Mouse (Mus musculus): Measurements from ENCODE around the gene Iqub.

Iqub gene

DNA sequence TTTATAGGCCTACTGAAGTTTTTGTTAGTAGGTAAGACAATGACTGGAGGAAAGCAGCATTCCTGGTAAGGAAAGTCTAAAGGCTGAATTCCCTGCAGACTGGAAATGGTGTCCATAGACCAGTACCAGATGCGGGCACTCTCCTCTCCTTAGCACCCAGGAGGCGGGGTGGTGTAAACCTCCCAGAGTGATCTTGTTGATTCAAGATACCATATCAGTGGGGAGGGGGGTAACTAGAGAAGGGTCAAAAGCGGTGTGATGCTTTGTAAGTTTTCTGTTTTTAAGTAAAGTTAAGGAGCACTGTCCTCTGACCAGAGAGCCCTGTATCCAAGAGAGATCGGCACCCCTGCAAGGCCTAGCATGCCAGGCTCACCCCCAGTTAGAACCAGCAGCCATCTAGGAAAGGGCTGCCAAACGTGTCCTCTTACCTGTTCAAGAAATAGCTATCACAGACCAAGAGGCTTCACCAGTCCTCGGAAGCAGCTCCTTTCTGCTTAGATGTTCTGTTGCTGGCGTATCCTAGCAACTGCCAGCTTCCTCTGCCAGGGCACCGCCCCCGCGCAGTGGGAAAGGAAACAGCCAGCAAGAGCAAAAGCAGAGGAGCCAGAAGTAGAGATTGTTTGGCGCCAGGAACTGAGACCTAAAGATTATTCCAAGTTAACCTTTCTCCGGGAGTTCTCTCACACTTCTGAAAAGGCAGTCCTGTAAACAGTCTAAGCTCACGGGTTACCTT, at the start of gene Iqub:
Gene Iqub, minus strand, starts transcription at position 516 of the 733 bp plus-strand sequence.
- DNase-seq: peak; percentile 48 to 70

DNA sequence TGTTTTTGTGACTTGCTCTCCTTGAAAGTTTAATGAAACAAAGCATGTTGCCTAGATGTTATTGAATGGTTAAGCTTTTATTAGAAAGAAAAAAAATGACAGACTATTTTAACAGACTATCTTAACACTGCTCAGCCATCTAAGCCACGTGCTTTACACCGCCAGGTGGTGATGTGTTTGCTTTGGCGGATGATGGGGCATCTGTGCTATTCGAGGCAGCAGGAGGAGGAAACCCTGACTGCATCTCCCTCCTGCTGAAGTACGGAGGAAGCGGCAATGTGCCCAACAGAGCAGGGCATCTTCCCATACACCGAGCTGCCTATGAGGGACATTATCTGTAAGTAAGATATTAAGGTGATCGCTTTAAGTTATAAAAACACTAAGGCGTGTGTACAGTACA, 49.2 kb upstream of the Iqub start:
- DNase-seq: no peak

DNA sequence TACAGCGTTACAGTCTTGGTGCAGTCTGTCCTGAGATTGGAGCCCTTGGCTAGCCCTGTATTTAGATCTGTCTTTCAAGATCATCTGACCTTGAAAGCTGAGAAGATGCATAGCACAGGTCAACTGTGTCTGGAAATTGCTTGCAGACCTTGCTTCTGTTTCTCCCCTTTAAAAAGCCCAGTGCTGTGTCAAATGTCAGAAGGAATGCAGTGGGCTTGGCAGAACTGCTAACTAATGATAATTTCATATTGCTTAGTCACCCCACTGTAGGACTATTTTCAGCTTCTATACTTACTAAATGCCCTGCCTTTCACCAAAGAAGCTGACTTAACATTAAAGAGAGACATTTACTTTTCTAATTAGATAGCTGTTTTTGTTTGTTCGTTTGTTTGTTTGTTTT, 40.6 kb upstream of the Iqub start:
- DNase-seq: no peak

DNA sequence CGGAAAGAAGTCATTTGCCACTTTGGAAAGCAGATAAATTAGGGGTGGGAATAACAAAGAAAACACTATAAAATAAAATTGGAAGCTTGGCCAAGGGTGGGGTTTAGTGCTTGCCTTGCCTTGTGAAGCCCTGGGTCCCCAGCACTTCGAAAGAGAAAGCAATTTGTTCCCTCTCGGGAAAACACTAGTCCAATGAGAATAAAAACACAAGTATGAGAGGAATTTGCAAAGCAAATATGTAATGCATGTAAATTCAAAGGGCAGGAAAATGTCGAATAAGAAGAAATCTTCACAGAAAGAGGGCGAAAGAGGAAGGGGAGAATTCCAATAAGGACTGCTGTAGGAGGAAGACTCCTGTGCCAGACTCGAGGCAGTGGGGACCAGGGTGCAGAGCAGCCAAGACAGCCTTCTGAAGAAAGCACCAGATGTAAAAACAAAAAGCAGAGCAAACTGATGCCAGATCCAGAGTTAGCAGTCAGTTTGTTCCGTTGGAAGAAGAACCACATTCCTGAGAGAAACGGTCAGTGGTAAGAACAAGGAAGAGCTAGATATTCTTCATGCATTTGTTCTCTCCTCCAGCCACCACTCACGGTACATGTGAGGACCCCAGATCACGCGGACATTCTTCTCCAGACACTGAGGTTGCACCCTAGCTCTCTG, 39.7 kb upstream of the Iqub start:
- no peak for DNase-seq

DNA sequence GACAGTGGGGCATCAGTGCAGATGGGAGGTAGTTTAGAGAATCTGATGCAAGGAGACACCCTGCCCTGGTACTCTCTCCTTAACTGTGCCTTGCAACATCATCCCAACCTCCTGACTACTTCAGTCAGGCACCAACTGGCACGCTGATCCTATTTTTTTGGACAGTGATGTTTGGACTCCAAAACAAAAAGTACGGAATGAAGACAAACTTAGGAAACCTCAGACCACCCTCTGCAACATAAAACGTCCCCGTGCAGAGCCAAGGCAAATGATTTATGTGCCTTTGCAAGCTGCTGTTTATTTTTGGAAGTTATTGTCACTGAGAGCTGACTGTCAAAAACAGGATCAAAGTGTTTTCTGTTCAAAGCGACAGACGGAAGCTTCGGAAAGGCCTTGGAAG, 37.2 kb upstream of the Iqub start:
- no peak for DNase-seq

DNA sequence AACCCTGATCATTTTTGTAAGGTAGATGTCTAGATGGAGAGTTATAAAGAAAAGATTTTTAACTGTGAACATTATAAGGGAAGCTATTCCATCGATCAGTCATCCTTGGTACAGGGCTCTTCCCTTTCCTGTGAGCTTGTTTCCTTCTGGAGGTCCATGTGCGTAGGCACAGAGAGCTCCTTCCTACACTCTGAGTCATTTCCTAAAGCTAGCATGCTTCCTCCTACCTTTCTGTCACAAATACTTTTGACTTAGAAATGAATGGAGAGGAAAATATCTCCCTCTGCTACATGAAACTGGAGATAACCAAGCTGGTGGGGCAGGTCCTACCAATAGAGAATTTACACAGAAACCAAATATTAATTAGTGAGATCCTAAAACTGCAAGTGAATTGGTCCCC, 34.9 kb upstream of the Iqub start:
- no peak for DNase-seq

DNA sequence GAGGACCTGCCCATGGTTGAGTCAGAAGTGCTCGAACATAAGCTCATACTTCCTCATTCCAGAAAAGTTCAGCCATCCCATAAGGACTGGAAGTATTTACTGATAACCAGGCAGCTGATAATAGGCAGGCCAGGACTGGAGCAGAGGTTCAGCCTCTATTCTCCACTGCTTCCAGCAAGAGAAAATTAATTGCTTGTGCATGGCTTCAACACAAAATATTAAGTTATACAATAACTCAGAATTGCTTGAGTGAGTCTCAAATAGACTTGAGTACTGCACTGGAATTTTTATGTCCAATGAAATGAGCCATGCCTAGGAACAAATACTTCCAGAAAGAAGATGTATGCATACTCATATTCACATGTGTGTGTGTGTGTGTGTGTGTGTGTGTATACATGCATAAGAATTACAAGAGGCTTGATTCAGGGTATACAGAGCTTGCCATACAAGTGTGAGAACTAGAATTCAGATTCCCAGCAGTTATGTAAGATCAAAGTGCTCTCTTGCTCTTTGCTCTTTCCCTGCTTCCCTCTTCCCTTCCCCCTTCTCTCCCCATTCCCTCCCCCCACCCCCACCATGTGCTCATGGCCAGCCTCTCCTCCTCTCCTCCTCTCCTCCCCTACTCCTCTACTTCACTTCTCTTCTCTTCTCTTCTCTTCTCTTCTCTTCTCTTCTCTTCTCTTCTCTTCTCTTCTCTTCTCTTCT, 32.0 kb upstream of the Iqub start:
- no peak for DNase-seq

DNA sequence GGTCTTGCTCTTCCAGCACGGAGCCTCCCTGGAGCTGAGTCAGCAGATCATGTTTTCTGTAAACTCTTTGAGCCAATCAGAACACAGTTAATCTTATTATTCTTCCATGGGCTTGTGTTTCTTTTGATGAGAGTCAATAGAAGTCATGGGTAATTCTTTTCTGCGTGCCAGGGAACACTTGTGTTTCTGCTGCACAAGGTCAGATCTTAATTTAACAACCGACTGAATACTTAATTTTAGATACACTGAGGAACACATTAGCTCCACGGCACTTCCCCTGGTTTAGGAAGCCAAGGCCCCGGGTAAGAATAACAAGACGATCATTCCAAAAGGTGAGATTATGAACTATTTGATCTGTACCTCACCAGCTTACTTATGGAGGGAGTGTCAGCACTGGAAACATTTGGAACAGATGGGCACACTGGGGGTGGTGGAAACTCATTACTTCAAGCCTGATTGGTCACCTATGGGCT, 28.3 kb upstream of the Iqub start:
- no peak for DNase-seq

DNA sequence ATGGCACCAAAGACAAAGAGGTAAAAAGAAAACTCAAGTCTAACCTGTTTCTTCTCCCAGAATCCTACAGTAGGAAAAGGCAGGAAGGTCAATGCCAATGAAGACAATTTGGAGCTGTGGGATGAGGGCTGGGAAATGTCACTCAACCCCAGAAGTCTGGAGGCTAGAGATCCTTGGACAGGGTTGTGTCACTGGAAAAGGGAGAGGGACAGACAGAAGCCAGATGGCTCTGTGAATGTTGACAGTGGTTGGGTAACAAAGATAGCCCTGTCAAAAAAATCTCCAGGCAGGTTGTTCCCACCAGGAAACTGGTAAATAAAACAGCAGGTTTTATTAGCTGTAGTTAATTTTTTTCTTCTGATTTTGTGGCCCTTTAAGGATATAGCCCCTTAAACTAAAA, 27.5 kb upstream of the Iqub start:
- DNase-seq: peak in 1 of 2 experiments; percentile 19

DNA sequence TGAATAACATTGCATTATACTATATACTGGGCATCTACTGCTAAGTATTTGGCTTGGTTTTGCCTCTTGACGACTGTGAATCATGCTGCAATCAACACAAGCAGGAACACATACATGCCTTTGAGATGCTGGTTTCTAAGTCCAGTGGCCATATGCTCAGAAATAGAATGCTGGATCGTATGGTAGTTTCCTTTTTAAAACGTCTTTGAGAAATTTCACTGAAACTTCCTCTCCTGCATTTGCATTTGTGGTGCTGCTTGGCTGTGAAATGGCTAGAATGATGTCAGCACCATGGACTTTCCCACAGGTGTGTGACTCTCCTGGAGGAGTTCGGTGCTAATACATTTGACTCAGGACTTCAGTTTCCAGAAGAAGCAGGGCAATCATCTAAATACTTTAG, 25.2 kb upstream of the Iqub start:
- DNase-seq: no peak

DNA sequence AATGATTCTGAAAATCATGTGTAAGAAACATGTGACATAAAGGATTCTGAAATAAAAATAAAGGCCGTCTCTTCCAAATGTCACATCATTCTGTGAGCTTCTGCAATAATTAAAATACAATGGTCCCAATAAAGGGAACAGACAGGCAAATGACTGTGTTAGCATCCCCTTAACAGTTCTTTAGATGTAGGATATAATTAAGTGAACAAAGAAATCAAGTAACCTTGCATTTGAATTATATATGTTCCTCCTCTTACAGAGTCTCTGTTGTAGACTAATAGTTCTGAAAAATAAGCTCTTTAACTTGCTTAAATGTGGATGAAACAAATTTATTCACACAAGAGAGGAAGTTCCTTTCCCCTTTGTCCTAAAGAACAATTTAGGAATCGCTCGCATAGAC, 23.6 kb upstream of the Iqub start:
- no peak for DNase-seq

DNA sequence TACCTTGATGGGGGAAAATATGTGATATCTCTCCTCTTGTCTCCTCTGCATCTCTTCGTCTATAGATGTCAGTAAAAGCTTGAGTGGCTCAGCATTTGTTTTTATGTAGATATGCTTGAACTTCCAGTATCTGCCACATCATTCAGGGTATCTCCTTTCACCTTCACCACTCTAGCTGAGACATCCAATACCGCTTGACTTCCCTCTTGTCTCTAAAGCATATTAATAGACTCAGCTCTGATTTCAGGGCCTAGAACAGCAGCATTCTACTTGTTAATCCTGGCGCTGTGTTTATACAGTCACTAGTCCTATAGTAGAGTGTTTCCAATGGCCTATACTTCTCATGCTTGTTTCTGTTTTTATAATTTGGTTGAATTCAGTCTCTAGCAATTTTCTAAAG, 17.9 kb upstream of the Iqub start:
- DNase-seq: no peak

DNA sequence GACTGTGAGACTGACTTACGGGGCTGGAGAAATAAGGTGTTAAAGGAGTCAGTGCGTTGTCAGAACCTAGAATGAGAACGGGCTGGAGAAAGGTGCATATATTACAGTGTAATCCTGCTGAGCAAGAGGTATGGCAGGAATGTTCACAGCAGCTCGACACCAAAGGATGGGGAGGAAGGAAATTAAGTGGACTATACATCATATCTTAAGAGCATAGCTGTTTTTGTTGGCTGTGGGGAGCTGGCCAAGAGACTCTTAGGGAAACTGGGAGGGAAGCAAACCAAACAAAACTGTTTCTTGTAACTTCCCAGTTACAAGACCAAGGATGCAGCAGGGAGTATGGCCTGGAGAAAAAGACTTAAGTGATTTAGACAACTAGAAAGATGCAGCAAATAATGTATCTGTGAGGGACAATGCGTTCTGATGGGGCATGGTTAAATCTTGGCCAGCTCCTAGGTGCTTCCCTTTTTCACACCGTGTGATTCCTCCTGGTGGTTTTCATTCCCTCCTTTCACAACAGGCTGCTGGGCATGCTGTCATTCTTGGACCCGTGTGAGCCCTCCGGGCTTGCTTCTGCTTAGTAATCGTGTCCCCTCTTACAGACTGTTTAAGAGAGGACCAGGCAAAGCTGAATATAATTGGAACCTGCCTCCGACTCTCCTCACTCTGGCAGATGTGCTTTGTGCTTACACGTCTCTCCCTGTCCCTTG, 16.0 kb upstream of the Iqub start:
- no peak for DNase-seq

DNA sequence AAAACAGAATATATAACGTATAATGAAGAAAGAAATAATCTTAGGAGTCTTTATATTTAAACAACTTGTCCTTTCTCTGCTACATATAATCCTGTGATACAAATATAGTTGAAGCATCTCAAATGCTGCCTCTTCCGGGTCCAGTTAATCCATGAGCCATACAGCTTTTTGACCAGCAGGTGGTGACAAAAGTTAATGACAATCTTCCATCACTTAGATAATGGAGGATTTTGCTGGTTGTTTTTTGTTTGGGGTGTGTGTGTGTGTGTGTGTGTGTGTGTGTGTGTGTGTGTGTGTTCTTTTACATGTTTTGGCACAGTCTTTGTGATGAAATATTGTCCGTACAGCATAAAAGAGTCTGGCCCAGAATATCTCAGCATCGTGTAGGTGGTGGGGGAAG, 15.3 kb upstream of the Iqub start:
- DNase-seq: peak in 1 of 2 experiments; percentile 56

DNA sequence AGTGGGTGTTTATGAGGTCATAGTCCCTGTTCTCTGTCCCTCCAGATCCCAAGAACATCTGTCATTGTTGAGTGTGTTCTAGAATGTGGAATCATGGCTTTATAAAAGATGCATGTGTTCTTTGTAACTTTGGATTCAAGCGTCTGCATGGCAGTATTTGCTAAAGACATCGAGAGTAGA, 13.1 kb upstream of the Iqub start, which contains the start of gene Asb15:
Gene Asb15, plus strand, starts transcription at position 81 of the 180 bp plus-strand sequence.
- DNase-seq: no peak

DNA sequence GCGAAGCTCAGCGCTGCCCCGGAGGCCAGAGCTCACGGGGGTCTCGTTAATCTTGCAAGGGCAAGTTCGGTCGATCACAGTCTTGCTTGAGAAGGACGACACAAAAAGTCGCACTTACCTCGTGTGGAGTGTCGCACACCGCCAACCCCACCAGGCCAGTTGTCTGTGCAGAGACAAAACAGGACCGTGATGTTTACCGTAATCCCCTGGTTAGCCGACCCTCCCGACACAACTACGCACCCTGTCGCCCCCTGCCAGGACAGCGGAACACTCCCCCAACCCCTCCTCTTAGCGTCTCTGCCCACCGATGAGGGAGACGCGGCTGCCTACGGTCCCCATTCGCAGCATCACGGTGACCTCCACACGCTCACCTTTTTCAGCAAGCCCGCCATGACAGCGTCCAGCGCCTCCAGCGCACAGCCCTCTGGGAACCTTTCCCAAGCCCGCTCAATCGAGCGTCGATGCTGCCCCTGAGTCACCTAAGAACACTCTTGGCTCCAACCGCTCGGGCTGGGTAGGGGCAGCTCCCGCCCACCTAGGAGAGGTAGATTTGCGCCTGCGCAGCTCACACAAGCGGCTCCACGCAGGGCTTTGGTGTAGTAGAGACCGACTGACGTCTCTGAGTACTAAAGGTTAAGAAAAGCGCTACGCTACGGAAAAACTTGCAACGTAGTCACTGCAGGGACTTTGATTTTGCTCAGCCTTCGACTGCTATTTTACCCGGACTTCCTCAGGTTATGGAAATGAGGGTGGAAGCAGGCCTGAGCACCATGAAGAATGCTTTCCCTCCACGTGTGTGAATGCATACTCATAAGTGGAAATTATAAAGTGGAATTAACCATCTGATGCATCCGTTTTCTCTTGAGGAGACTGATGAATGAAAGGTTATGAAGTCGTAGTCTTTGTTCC, 12.5 kb upstream of the Iqub start, which contains the start of gene Ndufa5:
Gene Ndufa5, minus strand, starts transcription at position 859 of the 909 bp plus-strand sequence.
- DNase-seq: peak; percentile 94 to 96

DNA sequence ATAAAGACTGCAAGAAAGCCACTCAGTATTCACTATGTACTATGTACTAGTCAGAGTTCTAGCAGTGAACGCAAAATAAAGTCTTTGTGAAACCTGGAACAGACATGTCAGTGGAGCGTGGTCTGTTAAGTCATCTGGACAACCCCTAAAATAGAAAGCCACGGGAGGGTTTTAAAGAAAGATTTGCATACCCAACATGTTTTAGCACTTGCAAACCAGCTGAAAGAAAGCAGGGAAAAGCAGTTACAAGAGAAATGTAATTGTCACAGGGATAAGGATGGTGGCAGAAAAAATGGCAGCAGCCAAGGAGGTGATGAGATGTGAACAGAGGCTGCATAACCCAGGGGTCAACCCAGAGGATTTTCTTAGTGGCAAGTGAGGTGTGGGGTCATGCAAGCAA, 10.8 kb upstream of the Iqub start:
- no peak for DNase-seq

DNA sequence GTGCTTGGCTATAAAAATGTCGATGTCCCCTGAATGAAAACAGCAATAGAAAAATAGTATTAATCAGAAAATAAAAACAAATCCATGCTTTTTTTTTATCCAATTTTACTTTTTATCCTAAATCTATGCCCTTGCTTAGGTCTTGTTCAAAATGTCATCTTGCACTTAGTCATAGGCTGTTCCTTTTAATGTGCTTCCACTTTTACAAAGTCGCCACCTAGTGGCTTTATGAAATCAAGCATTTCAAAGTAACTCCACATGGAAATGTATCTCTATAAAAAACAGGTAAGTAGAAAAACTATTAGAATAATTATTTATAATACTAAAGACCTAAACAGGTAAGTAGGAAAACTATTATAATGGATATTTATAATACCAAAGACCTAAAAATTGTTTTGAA, 1.3 kb upstream of the Iqub start:
- DNase-seq: no peak

DNA sequence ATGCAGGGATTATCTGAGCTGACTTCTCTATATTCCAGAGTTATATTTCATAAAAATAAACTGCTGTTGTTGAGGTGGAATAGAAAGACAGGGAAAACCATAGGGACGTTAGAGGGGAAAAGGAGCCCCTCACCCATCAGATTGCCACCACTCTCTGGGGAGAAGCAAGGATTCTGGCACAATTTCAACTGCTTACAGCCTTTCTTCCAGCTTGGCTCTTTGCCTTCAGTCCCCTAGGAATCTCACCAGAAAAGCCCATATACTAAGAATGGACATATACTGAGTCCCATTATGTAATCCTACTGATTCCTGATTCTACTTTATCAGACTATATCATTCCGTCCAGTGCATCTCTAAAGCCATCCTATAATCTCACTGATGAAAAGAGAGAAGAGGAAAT, 10.7 kb downstream of the Iqub start:
- no peak for DNase-seq

DNA sequence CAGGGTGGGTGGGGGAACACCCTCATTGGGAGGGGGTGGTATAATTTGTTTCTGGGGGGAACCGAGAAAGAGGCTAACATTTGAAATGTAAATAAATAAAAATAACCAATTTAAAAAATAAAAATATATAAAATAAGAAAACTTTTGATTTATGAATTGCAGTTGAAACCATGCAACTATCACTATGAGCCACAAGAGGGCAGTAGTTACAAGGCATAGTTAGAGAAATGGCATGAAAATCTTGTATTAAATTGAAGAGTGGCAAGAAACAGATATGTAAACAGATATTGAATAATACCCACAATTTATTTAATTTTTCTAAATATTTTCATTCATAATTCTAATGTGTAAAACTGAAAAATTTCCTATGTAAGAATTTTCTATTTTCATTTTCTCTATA, 24.5 kb downstream of the Iqub start:
- no peak for DNase-seq

DNA sequence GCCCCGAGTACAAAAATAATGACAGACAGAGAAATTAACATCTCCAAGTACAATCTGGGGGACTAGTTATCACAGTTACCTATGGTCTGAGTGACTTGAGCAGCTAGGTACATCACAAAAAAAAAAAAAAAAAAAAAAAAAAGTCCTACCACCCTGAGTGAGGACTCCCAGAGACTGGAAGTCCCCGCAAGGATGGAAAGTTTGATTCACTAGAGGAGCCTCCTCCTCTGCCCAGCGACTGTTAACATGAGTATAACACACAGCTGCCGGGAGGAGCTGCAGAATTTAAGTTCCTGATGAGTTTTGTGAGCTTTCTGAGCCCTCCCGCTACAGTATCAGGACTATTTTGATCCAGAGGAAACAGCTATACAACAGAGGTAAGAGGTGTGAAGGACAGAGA, 28.3 kb downstream of the Iqub start:
- DNase-seq: no peak

DNA sequence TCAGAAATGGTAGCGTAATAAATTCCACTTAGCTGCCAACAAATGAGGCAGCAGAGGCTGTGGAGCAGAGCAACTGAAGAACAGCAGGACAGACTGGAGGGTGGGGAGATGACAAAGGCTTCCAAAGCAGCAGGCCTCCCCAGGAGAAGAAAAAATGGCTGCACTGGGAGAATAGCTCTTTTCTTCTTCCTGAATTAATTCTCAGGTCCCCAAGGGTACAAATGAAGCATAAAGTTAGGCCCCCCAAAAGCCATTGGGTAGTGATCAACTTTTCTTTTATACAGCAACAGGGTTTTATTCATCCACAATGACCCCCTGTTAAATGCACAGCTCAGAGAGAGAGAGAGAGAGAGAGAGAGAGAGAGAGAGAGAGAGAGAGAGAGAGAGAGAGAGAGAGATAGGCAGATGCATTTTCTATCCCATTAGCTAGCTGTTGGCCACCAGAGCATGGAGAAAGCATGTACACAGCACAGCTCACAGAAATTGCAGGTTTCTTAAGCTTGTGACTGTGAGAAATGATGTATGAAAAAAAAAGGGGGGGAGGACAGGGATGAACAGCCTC, 44.2 kb downstream of the Iqub start:
- no peak for DNase-seq
